Mouse (Mus musculus): Measurements from ENCODE around the gene Eps15. TPM values are rescaled to one million over a fixed set of nuclear protein-coding genes. Genes with fewer than 3 reads are reported as not detected.

The Eps15 gene
- total RNA-seq, 2 experiments from 2014 or later: 45.7 to 51.3 TPM

DNA sequence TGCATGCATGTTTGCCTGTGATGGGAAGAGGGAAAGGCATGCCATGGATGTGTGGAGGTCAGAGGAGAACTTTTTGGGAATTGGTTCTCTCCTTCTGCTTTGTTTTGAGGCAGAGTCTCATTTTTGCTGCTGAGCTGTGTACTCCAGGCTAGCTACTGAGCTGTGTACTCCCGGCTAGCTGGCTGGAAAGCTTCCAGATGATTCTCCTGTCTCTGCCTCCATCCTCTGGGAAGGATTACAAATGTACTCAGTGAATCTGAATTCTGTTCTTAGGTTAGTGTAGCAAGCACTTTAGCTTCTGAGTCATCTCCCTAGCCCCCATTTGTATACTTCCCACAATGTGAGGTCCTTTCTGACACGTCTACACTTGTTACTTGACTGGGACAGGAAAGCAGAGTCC is 143.4 kb downstream of the Eps15 start:
- intact Hi-C loops (cut with DNase I): no loop called here
- no peak for DNase-seq

GRCm38 (mm10) chr4:109427058-109427457 is 147.0 kb downstream of the Eps15 start:
- no peak for DNase-seq
- intact Hi-C loops (cut with DNase I): no loop called here

- intact Hi-C loops (cut with DNase I): no loop called here
- no peak for DNase-seq
These were observed 150.2 kb downstream of the Eps15 start for GRCm38 (mm10) chr4:109430250-109430649.

DNA sequence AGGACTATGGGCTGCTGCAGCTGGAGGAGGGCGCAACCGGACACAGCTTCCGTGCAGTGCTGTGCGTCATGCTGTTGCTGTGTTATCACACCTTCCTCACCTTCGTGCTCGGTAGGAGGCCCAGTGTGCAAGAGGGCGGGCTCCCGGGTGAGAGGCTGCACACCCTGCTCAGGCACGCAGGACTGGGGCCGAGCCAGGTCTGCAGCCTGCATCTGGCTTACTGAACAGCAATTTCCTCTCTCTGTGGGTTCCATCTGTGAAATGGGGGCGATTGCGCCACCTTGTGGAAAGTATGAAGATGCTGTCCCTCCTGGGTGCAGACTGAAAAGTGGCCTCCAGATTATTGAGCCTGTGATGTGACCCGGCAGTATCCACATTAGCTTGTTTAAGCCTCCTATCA is 150.8 kb downstream of the Eps15 start:
- intact Hi-C loops (cut with DNase I): no loop called here
- peak; percentile 52 to 55 for DNase-seq

DNA sequence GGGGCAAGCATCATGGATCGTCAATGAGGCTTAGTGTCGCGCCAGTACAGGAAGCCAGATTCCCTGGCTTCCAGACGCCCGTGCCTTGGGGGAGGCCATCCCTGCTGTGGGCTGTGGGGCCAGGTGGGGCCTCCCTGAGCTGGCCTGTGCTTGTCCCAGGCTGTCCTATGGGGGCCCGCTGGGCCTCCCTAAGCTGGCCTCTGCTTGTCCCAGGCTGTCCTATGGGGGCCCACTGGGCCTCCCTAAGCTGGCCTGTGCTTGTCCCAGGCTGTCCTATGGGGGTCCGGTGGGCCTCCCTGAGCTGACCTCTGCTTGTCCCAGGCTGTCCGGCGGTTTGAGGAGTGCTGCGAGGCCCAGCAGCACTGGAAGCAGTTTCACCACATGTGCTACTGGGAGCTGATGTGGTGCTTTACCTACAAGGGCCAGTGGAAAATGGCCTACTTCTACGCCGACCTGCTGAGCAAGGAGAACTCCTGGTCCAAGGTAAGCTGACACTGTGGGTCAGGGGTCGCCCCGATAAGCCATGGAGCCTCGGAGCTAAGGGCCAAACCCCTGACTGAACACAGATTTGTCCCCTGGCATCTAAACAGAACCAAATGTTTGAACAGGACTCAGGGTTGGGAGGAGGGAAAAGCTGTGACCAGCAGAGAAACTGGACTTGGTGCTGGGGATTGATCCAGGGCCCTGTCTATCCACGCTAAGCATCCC is 152.8 kb downstream of the Eps15 start:
- intact Hi-C loops (cut with DNase I): no loop called here
- no peak for DNase-seq

- DNase-seq: peak in 1 of 2 experiments; percentile 46
- intact Hi-C loops (cut with DNase I): no loop called here
These were observed 153.6 kb downstream of the Eps15 start for GRCm38 (mm10) chr4:109433641-109434040.

GRCm38 (mm10) chr4:109434256-109434655 is 154.2 kb downstream of the Eps15 start:
- intact Hi-C loops (cut with DNase I): no loop called here
- no peak for DNase-seq

Other genes with a start within 250 kb of the Eps15 start
- gene Osbpl9, start 78.0 kb upstream of the Eps15 start, total RNA-seq (2021): 100 to 1,000 TPM in 1 of 2 experiments, 10 to 100 TPM in 1; 97.8 to 104 TPM
- not detected for gene Calr4, start 45.8 kb upstream of the Eps15 start, total RNA-seq (2021)
- 1 to 10 TPM in 1 of 2 experiments, under 1 TPM in 1; 0.89 to 1.4 TPM for gene Ttc39a, start 126.4 kb downstream of the Eps15 start, total RNA-seq (2021)
- gene Rnf11, start 204.5 kb downstream of the Eps15 start, total RNA-seq (2021): 100 to 1,000 TPM; 102 to 106 TPM

Measured in heart, postnatal 36 days (tissue).